8 mouse cellular contexts compared by ENCODE assay signal in the genomic region with DNA sequence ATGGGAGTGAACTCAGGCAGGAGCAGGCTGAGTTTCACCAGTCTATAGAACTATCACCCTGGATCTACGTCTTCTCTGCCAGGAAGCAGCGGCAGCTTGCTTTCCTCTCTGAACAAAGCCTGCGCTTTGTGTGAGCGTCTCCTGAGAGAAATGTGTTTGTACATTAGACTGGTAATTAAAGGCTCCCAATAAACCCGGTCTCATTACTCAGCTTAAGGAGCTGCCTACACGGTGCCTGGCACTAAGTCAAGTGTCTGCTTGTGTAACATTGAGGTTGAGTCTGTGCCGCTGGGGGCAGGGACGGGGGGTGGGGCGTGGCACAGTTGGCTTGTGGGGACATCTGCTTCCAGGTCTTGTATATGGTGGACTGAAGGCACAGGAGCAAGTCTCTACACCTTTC.
A peak's percentile ranks its signal among the peaks of the same experiment; 100 is the strongest.
DNase-seq lines count a peak whose midpoint lies in the region; ATAC-seq lines count a peak whose summit lies in the region.

No protein-coding gene starts in this region.

- H3K4me2 ChIP-seq in forebrain, embryonic 12.5 days = no peak overlapping the region
- H3K4me2 ChIP-seq in forebrain, embryonic 11.5 days (ENCODE audit: low read depth, low read length, severe bottlenecking) = no peak overlapping the region

- H3K36me3 ChIP-seq in forebrain, embryonic 12.5 days (replicated peaks) = no peaks in the 10 kb centered on the region
- no peaks in the 10 kb centered on the region for H3K36me3 ChIP-seq in forebrain, embryonic 11.5 days (ENCODE audit: control insufficient read depth, insufficient read depth, low read length)

- H3K9me3 ChIP-seq in forebrain, embryonic 12.5 days = no peaks in the 10 kb centered on the region
- H3K9me3 ChIP-seq in forebrain, embryonic 11.5 days (ENCODE audit: control insufficient read depth, low read length) = no peaks in the 10 kb centered on the region

- H3K27ac ChIP-seq in forebrain, embryonic 12.5 days = 0 out of 2 replicates have a peak overlapping the region, but pooled peaks have one; percentile 32
- no peak overlapping the region for H3K27ac ChIP-seq in forebrain, embryonic 11.5 days (ENCODE audit: low read depth, low read length)

- H3K27me3 ChIP-seq in forebrain, embryonic 12.5 days = peaks cover 3% of the 10 kb centered on the region; the same call in 1 of the 2 replicates
- H3K27me3 ChIP-seq in forebrain, embryonic 11.5 days (ENCODE audit: control insufficient read depth, insufficient read depth, low read length) = no peaks in the 10 kb centered on the region

- H3K4me1 ChIP-seq in forebrain, embryonic 12.5 days = peaks cover 7% of the 10 kb centered on the region
- no peaks in the 10 kb centered on the region for H3K4me1 ChIP-seq in forebrain, embryonic 11.5 days (replicated peaks; ENCODE audit: control insufficient read depth, insufficient read depth, low read length)

- H3K9ac ChIP-seq in forebrain, embryonic 12.5 days = no peak overlapping the region
- H3K9ac ChIP-seq in forebrain, embryonic 11.5 days (ENCODE audit: low read length) = no peak overlapping the region

- ATAC-seq in forebrain, embryonic 12.5 days (ENCODE audit: low FRiP score) = peak; percentile 57; the same call in 1 of the 2 replicates
- no peak for ATAC-seq in forebrain, embryonic 11.5 days (replicated peaks; ENCODE audit: low FRiP score)
- ATAC-seq in granulocyte monocyte progenitor cell, adult 5-6 weeks (replicated peaks; ENCODE audit: poor library complexity, severe bottlenecking) = peak; percentile 68

- H3K4me3 ChIP-seq in forebrain, embryonic 12.5 days (replicated peaks) = no peak overlapping the region
- H3K4me3 ChIP-seq in forebrain, embryonic 11.5 days (ENCODE audit: low read depth, low read length) = no peak overlapping the region

- no peak for DNase-seq in forebrain, embryonic 11.5 days (ENCODE audit: low spot score)
- DNase-seq in Muller cell, postnatal 12 days (ENCODE audit: inconsistent ontology term) = peak; percentile 64
- DNase-seq in left cerebral cortex, adult 8-10 months (ENCODE audit: low spot score in 2 of 2) = peak; percentile 5 to 37
- peak; percentile 34 for DNase-seq in ovary, postnatal 14 days (ENCODE audit: low spot score)
- no peak for DNase-seq in thymus, postnatal 14 days
- no peak for DNase-seq in liver

- WGBS in forebrain, embryonic 12.5 days = 57% methylated on average over 9 of the region's 9 CpGs
- WGBS in forebrain, embryonic 11.5 days = 80% methylated on average over 9 of the region's 9 CpGs

Comparison
In these comparisons a context has a peak if more than half of its experiments do, and no peak if none do; other contexts are left out.
1. DNase-seq: peak in Muller cell, postnatal 12 days (single experiment), left cerebral cortex, adult 8-10 months (2 of 2) and ovary, postnatal 14 days (single experiment); none in forebrain, embryonic 11.5 days (single experiment), thymus, postnatal 14 days (single experiment) and liver (single experiment).